Mouse (Mus musculus) neural tube, postnatal 0 days (tissue): ENCODE data around the gene Dnaja3. TPM values are rescaled to one million over a fixed set of nuclear protein-coding genes. Genes with fewer than 3 reads are reported as not detected.

Source experiments
- polyA plus RNA-seq: library from polyadenylated mRNA; unstranded; fragments of >200 nt; fragmentation: Nextera tagmentation; extraction: Ambion mirVana; gene quantifications from 2 replicates; pipeline ENCODE4 v1.2.1, GENCODE M21; 2015

The Dnaja3 gene
- 66.7 and 68.1 TPM in 2 replicates for polyA plus RNA-seq

GRCm38 (mm10) chr16:4639831-4640237, at the start of gene Dnaja3, which contains the start of gene Vasn:
Gene Dnaja3, plus strand, starts transcription at chr16:4639989.
Gene Vasn, plus strand, starts transcription at chr16:4639941.

DNA sequence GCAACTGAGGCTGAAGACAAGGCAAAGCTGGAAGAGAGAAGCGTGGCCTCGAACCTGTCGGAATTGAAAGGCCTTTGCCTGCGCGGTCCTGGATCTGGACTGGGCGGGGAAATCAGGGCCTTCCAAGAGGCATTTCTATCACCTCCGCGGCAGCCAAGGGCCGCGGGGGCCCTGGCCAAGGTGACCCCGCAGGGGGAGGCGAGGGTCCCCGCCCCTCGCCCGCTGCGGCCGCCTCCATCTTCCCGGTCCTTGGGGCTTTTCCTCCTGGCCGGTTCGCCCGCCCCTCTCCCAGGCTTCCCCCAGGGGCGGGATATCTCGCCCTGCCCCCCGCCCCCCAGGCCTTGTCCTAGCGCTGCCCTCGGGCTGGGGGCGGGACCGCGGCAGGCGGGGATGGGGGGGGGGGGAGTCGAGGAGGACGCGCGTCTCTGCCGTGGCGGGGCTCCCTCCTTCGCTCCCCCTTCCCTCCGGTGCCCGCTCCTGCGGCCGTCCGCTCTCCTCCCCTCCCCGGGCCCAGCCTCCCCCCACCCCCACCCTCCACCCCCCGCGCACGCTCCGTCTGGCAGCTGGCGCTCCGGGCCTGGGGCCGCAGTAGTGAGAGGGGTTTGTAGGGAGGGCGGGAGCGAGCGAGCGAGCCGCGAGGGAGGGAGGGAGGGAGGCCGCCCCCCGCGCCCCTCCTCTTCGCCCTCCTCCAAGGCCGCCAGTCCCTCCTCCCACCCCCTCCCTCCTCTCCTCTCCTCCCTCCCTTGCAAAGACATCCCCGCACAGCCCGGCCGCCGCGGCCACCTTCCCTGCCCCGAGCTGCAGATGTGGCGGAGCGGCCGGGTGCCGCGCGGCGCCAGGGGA, 45.6 kb upstream of the Dnaja3 start, which contains the start of gene Glis2:
Gene Glis2 (plus strand): TSS at position 743 of the 843 bp plus-strand sequence.

DNA sequence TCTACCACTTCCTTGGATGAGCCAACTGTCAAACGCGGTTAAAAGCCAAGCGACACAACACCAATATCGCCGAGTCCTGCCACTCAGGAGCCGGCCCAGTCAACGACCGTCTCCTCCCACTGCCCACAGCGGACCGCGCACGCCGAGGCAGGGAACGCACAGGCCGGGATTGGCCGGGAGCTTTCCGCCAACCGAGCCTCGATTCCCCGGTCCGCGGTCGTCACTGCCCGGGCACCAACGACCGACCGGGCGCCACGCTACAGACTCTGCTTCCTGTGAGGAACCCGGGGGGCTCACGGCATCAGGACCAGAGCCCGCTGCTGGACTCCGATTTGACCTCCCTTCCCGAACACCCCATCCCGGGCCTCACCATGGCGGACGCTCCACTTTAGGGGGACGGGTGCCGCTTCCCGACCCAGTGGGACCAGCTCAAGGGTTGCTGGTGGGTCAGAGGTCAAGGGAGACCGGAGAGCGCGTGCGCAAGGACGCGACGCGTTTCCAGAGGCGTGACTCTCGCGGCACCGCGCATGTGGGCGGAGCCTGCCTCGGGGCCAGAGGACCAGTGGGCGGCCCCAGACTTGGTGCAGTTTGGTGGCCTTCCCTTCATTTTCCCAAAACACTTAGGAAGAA, 15.2 kb upstream of the Dnaja3 start, which contains the start of gene Pam16:
Gene Pam16 (minus strand): TSS at position 508 of the 630 bp plus-strand sequence.

DNA sequence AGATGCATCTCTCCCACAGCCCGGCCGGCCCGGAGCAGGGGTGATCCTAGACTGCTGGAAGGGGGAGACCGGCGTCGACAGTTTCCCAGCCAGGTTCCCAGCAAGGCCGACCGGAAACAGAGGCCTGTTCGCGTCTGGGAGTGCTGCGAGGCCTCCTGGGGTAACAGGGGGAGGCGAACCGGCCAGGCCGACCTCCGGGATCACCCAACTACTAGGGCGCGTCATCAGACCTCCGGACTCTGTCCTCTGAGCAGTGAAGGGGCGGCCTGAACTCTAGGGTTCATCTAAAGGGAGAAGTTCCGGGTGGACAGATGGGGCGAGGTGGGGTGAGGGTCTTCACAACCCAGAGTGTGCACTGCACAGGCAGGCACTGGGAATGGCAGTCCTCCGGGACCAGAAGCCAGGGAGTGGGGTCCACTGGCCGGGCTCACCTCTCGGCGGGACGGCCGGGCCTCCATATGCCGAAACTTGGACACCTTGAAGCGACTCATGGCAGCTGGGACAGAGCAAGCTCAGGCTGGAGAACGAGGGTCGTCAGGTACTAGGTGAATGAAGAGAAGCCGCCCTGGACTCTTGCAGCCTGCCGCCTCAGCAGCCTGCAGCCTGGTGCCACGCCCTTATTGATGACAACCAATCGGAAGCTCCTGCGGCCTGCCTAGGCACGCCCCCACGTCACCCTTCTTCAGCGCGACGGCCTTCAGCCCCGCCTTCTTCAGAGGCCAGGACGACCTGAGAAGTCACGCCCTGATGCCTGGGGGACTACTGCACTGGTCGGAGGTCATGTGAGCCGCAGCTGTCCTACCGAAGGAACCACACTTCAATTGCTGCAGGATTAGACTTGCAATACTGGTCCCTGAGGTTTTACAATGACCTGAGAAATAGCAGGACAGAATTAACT, 39.6 kb downstream of the Dnaja3 start, which contains the start of gene Coro7:
Gene Coro7 (minus strand): TSS at position 657 of the 898 bp plus-strand sequence.

DNA sequence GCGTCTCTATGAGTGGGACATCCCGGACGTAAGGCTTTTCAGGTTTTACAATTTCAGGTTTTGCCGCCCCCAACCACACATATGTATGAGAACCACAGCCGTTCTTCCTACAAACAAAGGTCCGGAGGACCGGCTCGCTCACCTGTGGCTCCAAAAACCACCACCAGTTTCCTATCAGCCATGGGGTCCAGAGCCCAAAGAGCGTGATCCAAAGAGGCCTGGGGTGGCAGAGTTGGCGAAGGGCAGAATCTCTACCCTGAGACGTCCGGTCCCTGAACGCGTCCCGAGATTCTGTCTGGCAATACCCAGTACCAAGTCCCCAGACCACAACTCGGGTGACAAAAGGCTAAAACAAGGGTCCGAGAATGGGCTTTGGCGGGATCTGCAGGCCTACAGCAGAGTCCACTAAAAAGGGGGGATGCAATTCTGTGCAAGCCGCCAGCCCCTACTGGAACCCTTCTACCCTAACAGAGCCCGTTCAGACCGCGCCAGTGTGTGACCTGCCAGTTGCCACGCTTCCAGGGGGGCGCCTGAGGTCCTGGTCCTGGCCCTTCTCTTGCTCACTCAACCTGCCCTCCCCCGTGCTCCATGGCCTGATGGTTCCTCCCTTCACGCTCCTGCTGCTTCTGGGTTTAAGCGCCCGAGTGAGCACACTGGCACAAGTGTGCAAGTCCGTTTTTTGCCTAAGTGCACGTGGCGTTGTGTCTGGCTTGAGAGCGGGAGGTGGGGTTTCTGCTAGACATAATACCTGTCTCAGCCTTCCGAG, 79.1 kb downstream of the Dnaja3 start, which contains the start of gene Nmral1:
Gene Nmral1 (minus strand): TSS at position 604 of the 766 bp plus-strand sequence.

DNA sequence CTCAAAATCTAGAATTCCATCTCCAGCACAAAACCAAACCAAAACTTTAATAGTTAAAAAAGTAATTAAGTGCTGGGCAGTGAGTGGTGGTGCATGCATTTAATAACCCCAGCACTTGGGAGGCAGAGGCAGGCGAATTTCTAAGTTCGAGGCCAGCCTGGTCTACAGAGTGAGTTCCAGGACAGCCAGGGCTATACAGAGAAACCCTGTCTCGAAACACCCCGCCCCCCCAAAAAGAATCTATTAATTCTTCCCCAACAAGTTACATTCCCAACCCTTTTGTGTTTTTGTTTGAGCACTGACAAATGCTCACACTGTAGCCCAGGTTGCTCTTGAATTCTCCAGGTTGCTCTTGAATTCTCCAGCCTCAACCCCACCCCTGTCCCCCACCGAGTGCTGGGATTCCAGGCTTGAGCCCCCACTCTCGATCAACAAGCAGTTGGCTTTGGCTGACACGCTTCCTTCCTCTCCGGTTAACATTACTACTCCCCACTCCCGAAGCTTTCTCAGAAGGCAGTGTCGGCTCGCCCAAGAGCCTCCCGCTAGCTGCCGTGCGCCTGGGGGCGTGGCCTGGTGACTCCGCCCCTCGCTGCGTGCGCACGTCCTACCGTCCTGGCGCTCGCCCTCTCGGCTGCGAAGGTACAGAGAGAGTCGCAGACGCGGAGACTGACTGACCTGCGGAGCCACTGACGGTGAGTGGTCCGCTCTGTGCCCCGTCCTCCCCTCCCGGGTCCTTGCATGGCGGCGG, 86.2 kb downstream of the Dnaja3 start, which contains the start of gene Hmox2:
Gene Hmox2 (plus strand): TSS at position 582 of the 748 bp plus-strand sequence.

Other genes starting within 250 kb of the Dnaja3 start
- 5.4 and 6.2 TPM in 2 replicates for gene Adcy9, start 219.5 kb upstream of the Dnaja3 start, polyA plus RNA-seq
- gene Srl, start 98.2 kb upstream of the Dnaja3 start, polyA plus RNA-seq: 10.5 and 10.7 TPM in 2 replicates
- gene Tfap4, start 80.1 kb upstream of the Dnaja3 start, polyA plus RNA-seq: 5.7 and 6.2 TPM in 2 replicates
- 14.4 and 23.1 TPM in 2 replicates for gene Glis2, start 45.3 kb upstream of the Dnaja3 start, polyA plus RNA-seq
- gene Pam16, start 15.0 kb upstream of the Dnaja3 start, polyA plus RNA-seq: 164 and 170 TPM in 2 replicates
- 6.2 and 6.6 TPM in 2 replicates for gene Vasn, start within 50 bp of the Dnaja3 start, polyA plus RNA-seq
- 26.9 and 29.1 TPM in 2 replicates for gene Coro7, start 39.8 kb downstream of the Dnaja3 start, polyA plus RNA-seq
- gene Nmral1, start 79.4 kb downstream of the Dnaja3 start, polyA plus RNA-seq: 31.2 and 33.7 TPM in 2 replicates
- 111 and 120 TPM in 2 replicates for gene Hmox2, start 86.4 kb downstream of the Dnaja3 start, polyA plus RNA-seq
- gene Cdip1, start 150.3 kb downstream of the Dnaja3 start, polyA plus RNA-seq: 144 and 152 TPM in 2 replicates
- gene 4930562C15Rik, start 195.4 kb downstream of the Dnaja3 start, polyA plus RNA-seq: 0.17 and 0.25 TPM in 2 replicates
- gene Ubald1, start 240.3 kb downstream of the Dnaja3 start, polyA plus RNA-seq: 69.2 and 80.2 TPM in 2 replicates
- 118 and 134 TPM in 2 replicates for gene Mgrn1, start 246.3 kb downstream of the Dnaja3 start, polyA plus RNA-seq